Mouse (Mus musculus) embryonic facial prominence, embryonic 10.5 days (tissue): ENCODE results near the gene Serf1. TPM values are rescaled to one million over a fixed set of nuclear protein-coding genes. Genes with fewer than 3 reads are reported as not detected.

Experiments
- DNase-seq: peaks from one replicate; pipeline ENCODE4 v3.0.0-alpha.2; 2017; ENCODE audit warnings: low spot score
- H3K27ac ChIP-seq: fragments of 300-500 bp; sonication (generic); replicated peaks from 2 replicates; pipeline ENCODE4 v1.5.1; 2016; ENCODE audit warnings: mild to moderate bottlenecking
- H3K27me3 ChIP-seq: fragments of 300-500 bp; sonication (generic); replicated peaks from 2 replicates; pipeline ENCODE4 v1.6.1; 2016; ENCODE audit warnings: low read depth, mild to moderate bottlenecking; ENCODE audit not compliant: poor library complexity, severe bottlenecking
- H3K36me3 ChIP-seq: fragments of 300-500 bp; sonication (generic); replicated peaks from 2 replicates; pipeline ENCODE4 v1.6.1; 2016; ENCODE audit warnings: mild to moderate bottlenecking, moderate library complexity
- H3K4me1 ChIP-seq: fragments of 300-500 bp; sonication (generic); 2 replicates; pipeline ENCODE4 v1.6.1; 2016
- H3K4me3 ChIP-seq: fragments of 300-500 bp; sonication (generic); 2 replicates; pipeline ENCODE4 v1.5.1; 2016; ENCODE audit warnings: mild to moderate bottlenecking, moderate library complexity
- H3K9me3 ChIP-seq: fragments of 300-500 bp; sonication (generic); 2 replicates; pipeline ENCODE4 v1.6.1; 2016; ENCODE audit warnings: mild to moderate bottlenecking
- WGBS: fragments of 180-500 bp; shearing (Covaris S2); methylation state at CpG from one replicate; pipeline ENCODE4 v1.1.7; 2016; 5-methylcytosine and 5-hydroxymethylcytosine counted together
- polyA plus RNA-seq: library from polyadenylated mRNA; unstranded; fragments of >200 nt; fragmentation: Nextera tagmentation; extraction: Ambion mirVana; gene quantifications from 2 replicates; pipeline ENCODE4 v1.2.1, GENCODE M21; 2016

Serf1 gene
- polyA plus RNA-seq, result 161 and 192 TPM in 2 replicates

DNA sequence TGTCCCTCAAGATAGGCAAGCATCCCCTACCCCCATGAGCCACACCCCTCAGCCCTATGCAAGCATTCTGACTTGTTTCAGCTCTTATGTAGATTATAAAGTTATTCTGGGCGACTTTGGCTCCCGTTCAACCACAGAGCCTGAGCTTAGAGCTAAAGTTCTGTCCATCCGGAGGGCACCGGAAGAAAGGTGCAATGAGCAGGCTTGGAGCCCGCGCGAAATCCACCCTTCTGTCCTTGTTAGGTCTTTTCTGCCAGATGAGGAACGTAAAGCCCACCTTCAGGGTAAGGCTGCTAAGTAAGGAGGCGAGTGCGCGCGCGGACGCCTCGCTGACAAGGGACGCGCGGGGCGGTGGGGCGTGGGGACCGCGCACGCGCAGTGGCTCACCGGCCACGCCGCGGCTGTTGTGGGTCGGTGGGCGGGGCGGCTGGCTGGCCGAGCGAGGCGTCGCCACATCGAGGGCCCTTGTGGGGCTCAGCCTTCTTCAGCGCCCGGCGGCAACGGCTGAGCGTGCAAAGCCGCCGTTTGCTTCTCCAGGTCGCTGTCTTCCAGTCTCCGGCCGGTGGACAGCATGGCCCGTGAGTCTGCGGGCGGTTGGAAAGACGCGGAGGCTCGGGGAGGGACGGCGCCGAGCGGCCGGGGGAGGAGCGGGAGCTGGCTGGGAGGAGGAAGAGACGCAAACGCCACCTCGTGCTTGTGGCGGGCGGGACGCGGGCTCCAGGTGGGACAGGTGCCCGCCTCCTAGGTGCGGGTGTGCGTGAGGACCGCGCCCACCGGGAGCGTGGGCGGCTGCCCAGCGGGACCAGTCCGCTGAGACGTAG is at the start of gene Serf1:
Gene Serf1 (plus strand): TSS at position 361 of the 821 bp plus-strand sequence.
- WGBS, result 1% methylated on average over 76 of the region's 76 CpGs
- Histone ChIP-seq H3K9me3 (no peaks in the 10 kb centered on the region), H3K4me3 (peak within 1 kb of the TSS; percentile 79), H3K4me1 (peaks cover 25% of the 10 kb centered on the region), H3K27ac (peak within 1 kb of the TSS; percentile 88), H3K27me3 (no peaks in the 10 kb centered on the region), H3K36me3 (peaks cover 14% of the 10 kb centered on the region)
- DNase-seq, result peak; percentile 90

DNA sequence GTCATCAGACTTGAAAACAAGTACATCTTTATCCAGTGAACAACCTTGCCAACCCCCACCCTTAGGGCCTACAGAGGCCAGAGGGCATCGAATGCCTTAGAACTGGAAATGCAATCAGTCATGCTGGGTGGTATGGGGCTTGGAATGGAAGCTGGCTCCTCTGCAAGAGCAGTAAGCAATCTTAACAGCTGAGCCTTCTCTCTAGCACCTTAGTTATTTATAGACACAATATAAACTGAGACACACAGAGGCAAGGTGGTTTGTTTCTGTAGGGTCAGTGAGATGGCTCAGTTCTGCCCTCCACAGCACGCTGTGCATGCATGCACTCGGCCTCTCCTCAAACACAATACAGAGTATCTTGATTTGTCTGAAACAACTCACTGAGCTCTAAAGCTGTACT is 43.9 kb upstream of the Serf1 start:
- H3K27ac ChIP-seq, result no peak overlapping the region
- H3K4me3 ChIP-seq, result no peak overlapping the region
- no peak for DNase-seq
- WGBS, result 93% methylated on average over 3 of the region's 3 CpGs
- H3K27me3 ChIP-seq, result no peaks in the 10 kb centered on the region
- no peaks in the 10 kb centered on the region for H3K4me1 ChIP-seq
- H3K36me3 ChIP-seq, result peaks cover 97% of the 10 kb centered on the region
- H3K9me3 ChIP-seq, result no peaks in the 10 kb centered on the region

DNA sequence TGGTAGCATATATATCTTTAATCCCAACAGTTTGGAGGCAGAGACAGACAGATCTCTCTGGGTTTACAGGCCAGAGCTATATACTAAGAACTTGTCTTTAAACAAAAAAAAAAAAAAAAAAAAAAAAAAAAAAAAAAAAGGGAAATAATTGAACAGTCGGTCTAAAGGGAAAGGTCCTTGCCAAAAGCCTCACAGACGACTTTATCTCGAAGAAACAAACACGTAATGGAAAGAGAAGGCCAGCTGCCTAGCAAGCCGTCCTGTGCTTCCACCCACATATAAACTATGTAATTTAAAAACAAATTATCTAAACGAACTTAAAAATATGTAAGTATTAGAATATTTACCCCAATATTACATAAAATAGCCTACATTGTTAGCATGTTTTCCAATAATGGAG is 40.0 kb upstream of the Serf1 start:
- WGBS, result 89% methylated on average over 6 of the region's 6 CpGs
- Histone ChIP-seq H3K9me3 (no peaks in the 10 kb centered on the region), H3K36me3 (peaks cover 92% of the 10 kb centered on the region), H3K27me3 (no peaks in the 10 kb centered on the region), H3K4me3 (no peak overlapping the region), H3K27ac (no peak overlapping the region), H3K4me1 (no peaks in the 10 kb centered on the region)
- DNase-seq, result no peak

DNA sequence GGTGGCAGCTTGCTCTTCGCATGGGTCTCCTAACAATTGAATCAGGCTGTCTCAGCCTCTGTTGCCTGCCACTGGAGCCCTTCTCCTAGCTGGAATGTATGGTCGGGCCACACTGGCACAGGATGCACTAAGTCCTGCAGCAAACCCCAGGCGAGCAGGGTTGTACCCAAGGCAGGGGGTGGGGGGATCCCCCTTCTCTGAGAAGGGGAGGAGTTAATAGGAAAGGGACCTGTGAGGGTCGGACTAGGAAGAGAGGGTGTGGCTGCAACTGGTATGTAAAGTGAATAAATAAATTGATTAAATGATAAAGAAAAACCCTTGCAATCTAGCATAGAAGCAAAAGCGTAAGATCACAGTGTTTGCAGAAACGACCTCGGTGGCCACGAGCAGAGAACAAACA is 36.3 kb upstream of the Serf1 start:
- H3K27ac ChIP-seq, result no peak overlapping the region
- DNase-seq, result no peak
- no peak overlapping the region for H3K4me3 ChIP-seq
- H3K36me3 ChIP-seq, result peaks cover 94% of the 10 kb centered on the region
- no peaks in the 10 kb centered on the region for H3K27me3 ChIP-seq
- WGBS, result 89% methylated on average over 8 of the region's 8 CpGs
- H3K9me3 ChIP-seq, result no peaks in the 10 kb centered on the region
- H3K4me1 ChIP-seq, result no peaks in the 10 kb centered on the region

DNA sequence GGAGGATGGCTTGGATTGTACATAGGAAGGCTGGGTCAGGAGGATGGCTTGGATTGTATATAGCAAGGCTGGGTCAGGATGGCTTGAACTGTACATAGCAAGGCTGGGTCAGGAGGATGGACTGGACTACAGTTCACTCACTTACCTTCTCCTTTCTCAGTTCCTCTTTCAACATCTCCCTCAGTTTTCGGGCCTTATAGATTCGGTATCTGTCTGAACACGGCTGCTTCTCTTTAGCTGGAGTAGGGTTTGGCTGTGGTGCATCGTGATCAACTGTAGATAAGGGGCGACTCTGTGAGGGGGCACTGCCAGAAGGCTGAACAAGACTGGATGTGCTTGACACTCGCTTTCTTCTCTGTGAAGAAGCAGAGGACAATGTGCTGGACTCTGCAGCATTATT is 9.0 kb upstream of the Serf1 start:
- Histone ChIP-seq H3K4me3 (no peak overlapping the region), H3K4me1 (peaks cover 16% of the 10 kb centered on the region), H3K27me3 (no peaks in the 10 kb centered on the region), H3K27ac (no peak overlapping the region), H3K36me3 (peaks cover 59% of the 10 kb centered on the region), H3K9me3 (no peaks in the 10 kb centered on the region)
- DNase-seq, result no peak
- WGBS, result 93% methylated on average over 6 of the region's 6 CpGs

DNA sequence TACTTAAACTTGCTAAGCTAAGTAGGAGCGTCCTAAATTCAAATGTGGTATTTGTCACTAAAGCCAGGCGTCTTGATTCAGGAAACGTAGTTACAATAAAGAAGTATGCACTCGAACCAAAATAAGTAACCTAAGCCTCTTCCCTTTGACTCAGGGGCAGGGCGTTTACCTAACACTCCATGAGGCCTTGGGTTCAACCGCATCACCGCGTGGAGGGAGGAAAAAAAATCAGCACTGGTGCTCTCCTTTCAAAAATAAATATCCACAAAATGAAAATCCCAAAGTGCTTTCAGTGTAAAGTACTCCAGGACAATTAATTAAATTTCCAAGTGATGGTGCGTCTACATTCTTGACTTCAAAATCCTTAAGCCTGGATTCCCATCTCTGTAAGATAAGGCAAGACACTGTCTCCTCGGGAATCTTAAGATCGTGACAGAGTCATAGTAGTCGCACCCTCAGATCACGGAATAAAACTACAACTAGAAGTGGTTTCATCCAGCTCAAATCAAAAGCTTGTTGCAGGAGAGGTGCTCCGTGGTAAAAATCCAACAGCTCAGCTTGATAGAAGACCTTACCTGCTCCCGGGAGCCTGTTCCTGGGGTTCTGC is 4.7 kb upstream of the Serf1 start:
- H3K9me3 ChIP-seq, result no peaks in the 10 kb centered on the region
- H3K36me3 ChIP-seq, result peaks cover 15% of the 10 kb centered on the region
- H3K4me1 ChIP-seq, result peaks cover 28% of the 10 kb centered on the region
- no peaks in the 10 kb centered on the region for H3K27me3 ChIP-seq
- H3K27ac ChIP-seq, result peak overlapping the region; percentile 92
- H3K4me3 ChIP-seq, result peak overlapping the region; percentile 99
- WGBS, result 8% methylated on average over 15 of the region's 15 CpGs
- no peak for DNase-seq

DNA sequence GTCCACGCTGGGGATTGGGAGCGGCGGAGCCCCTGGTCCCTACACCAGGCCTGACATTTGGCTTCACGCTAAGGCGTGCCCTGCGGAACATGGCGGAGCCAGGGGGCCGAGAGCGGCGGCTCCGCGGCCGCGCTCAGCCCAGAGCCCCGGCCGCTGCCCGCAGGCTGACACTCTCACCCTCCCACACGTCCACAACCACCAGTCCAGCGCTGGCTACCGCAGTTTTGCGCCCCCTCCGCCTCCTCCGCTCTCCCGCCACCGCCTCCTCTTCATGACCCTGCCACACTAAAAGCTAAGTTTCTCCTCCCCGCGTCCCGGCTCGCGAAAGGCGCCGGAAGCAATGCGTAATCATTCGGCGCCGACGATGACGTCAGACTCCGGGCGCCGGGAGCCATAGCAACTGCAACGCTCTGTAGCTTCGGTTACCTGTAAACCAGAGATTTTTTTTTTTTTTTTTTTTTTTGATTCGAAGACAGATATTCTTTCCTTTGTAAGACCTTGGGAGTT is 4.0 kb upstream of the Serf1 start, which contains the start of gene Bdp1:
Gene Bdp1 (minus strand): TSS at position 323 of the 507 bp plus-strand sequence.
- Histone ChIP-seq H3K9me3 (no peaks in the 10 kb centered on the region), H3K4me3 (peak within 1 kb of the TSS; percentile 99), H3K27me3 (no peaks in the 10 kb centered on the region), H3K36me3 (peaks cover 9% of the 10 kb centered on the region), H3K27ac (peak within 1 kb of the TSS; percentile 92), H3K4me1 (peaks cover 35% of the 10 kb centered on the region)
- peak; percentile 95 for DNase-seq
- WGBS, result under 1% methylated on average over 44 of the region's 44 CpGs

DNA sequence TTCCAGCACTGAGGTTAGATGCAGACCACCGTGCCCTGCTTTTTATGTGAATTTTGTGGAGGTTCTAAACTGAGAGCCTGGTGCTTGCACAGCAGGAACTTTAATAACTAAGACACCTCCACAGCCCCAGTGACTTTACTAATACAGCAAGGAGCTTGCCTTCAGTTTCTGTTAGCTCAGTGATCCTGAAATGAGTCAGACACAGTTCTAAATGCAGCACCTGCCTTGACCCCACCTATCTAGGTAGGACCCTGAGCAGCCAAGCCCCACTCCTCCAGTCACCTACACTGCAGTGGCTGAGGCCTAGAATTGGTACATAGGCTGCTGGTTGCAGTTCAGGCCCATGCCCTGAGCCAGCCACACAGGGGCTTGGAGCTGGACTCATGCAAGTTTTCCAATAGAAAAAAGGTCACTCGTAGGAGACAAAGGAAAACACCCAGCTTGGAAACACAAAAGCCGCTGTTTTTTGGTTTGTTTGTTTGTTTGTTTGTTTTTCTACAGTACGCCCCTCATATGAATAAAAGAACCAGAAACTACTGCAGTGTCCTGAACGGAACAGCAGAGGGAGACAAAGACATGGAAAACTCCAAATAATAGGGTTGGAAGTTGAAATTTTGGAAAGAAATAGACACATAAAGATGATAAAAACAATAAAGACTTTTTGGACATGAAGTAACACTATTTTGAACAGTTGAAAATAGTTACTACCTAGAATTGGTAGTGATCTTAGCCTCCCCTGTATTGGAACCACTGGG is 4.6 kb downstream of the Serf1 start:
- H3K4me3 ChIP-seq, result no peak overlapping the region
- no peak overlapping the region for H3K27ac ChIP-seq
- peaks cover 16% of the 10 kb centered on the region for H3K4me1 ChIP-seq
- DNase-seq, result no peak
- peaks cover 44% of the 10 kb centered on the region for H3K36me3 ChIP-seq
- no peaks in the 10 kb centered on the region for H3K27me3 ChIP-seq
- no peaks in the 10 kb centered on the region for H3K9me3 ChIP-seq
- 46% methylated on average over 5 of the region's 5 CpGs for WGBS

DNA sequence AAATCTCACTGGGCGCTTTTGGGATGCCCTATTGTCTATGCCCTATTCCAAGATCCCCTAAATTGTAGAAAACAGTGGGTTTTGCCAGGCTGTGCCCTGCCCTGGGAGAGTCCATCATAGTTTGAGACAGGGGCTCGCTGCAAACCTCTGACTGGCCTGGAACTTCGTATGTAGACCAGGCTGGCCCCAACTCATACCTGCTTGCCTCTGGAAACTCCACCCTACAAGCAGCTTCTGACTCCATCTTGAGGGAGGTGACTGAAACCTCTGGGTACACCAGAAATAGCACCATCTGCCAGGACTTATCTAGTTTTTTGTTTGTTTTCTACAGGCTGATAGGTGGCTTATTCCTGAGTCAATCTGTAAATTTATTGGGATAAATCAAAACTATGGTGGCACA is 16.2 kb downstream of the Serf1 start:
- Histone ChIP-seq H3K4me1 (peaks cover 16% of the 10 kb centered on the region), H3K36me3 (peaks cover 23% of the 10 kb centered on the region), H3K27me3 (no peaks in the 10 kb centered on the region), H3K27ac (peak overlapping the region; percentile 86), H3K4me3 (peak overlapping the region; percentile 97), H3K9me3 (no peaks in the 10 kb centered on the region)
- WGBS, result 82% methylated on average over 3 of the region's 3 CpGs
- DNase-seq, result no peak

DNA sequence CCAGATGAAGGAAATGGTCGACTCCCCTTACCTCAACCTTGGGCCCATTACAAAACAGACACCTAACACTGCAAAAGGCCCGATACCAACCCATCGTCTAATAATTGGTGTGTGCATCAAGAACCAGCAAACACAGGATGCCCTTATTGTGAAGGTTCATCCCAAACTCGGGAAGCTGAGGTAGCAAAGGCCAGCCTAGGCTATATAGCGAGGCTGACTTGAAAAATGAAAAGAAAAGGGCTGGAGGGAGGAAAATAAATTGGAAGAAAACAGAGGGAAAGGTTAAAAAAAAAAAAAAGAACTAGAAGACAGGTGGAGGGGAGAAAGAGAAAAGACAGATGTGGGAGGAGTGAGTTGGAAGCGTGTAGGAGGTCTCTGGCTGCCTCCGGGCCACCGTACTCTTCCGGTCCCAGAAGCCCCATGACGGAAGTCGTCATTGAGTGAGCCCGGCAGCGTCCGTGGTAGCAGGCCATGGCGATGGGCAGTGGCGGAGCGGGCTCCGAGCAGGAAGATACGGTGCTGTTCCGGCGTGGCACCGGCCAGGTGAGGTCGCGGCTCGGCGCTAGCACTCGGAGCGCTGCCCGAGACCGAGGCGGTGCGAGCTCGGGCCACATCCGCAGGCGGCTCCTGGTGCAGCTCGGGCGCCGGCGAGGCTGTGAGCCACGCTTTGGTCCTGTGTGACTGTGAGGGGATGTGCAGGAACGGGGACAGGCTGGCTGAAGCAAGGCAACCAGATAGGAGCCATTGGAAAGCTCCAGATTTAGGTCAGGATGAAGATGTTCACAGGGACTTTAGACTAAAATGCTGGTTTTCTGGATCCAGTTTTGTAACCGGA is 16.8 kb downstream of the Serf1 start, which contains the start of gene Smn1:
Gene Smn1 (plus strand): TSS at position 430 of the 835 bp plus-strand sequence.
- 4% methylated on average over 42 of the region's 42 CpGs for WGBS
- H3K36me3 ChIP-seq, result peaks cover 30% of the 10 kb centered on the region
- H3K27ac ChIP-seq, result peak within 1 kb of the TSS; percentile 86
- H3K4me1 ChIP-seq, result peaks cover 16% of the 10 kb centered on the region
- H3K9me3 ChIP-seq, result no peaks in the 10 kb centered on the region
- no peaks in the 10 kb centered on the region for H3K27me3 ChIP-seq
- DNase-seq, result peak; percentile 93
- H3K4me3 ChIP-seq, result peak within 1 kb of the TSS; percentile 97

DNA sequence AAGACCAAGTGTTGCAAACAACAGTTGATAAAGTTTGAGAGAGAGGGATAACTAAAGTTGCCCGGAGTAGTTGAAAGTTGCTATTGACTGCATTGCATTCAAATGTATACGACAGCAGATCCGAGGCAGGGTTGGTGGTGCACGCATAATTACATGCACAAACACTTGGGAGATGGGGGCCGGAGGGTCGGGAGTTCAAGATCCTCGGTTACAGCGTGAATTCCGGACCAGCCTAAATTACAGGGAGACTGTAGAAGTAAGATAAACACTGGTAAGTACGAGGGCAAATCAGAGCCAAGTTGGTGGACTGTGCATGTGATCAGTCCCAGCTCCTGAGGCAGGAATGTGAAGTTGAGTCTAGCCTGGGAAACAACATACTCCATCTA is 17.4 kb downstream of the Serf1 start:
- H3K36me3 ChIP-seq, result peaks cover 35% of the 10 kb centered on the region
- H3K27me3 ChIP-seq, result no peaks in the 10 kb centered on the region
- H3K27ac ChIP-seq, result peak overlapping the region; percentile 86
- no peak for DNase-seq
- peaks cover 16% of the 10 kb centered on the region for H3K4me1 ChIP-seq
- peak overlapping the region; percentile 97 for H3K4me3 ChIP-seq
- WGBS, result 2% methylated on average over 10 of the region's 10 CpGs
- no peaks in the 10 kb centered on the region for H3K9me3 ChIP-seq
